Mouse (Mus musculus): Measurements from ENCODE around the gene Gm13289. TPM values are rescaled to one million over a fixed set of nuclear protein-coding genes. Genes with fewer than 3 reads are reported as not detected.
"Not testable (repeated sequence)": the region's sequence is repeated elsewhere in the genome, so short reads cannot be mapped to it uniquely, and the experiment has no call there.

Gene Gm13289
- polyA plus RNA-seq, 1 experiment: not detected

DNA sequence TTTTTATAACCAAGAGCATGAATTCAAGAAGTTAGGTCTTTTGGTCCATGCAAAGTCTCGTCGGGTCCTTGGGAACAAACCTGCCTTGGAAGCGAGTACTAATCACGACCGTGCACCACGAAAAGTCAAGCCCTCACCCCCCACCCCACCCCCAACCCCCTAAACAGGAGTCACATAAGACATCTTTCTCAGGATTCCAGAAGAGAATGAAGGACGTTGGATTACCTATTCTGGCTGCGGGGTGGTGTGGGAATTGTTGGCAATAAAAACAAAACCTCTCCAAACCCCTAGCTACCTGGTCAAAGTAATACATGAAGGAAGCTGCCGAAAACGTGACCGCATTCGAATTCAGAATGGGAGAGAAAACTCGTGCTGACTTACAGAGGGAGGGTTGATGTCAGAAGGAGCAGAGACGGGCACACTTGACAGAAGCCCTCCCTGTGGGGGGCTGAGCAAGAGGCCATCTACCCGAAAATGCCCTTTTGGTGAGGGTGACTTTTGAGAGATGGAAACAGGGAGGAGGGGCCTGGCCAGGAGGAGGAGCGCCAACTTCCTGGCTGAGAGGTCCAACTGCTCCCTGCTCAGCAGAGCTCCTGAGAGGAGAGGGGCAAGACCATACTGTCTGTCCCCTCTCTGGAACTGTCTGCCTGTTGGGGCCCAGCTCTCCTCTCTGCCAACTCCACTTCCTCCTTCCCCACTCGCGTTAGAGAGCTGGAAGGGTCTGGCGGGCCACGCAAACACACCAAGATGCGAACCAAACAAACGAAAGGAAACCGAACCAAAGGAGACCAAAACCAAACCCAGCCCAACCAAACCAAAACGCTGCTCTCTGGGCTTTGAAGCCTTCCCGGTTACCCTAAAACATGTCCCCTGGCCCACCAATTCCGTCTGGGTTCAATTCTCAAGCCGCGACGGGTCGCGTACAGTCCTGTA lies 19.9 kb upstream of the Gm13289 start:
- peak overlapping the region; percentile 89 for H3K4me3 ChIP-seq (replicated peaks; ENCODE audit: extremely low read depth, low read depth, low read length)
- peak; percentile 47 for DNase-seq
- 8% methylated on average over 28 of the region's 31 CpGs for WGBS
- H3K4me1 ChIP-seq (ENCODE audit: control insufficient read depth, insufficient read depth, low read length): not testable (repeated sequence)
- peak; percentile 46; the same call in 1 of the 2 replicates for TF ChIP-seq POLR2A (IDR thresholded peaks at IDR 0.05; ENCODE audit: borderline replicate concordance, extremely low read depth, low read depth, low read length)

DNA sequence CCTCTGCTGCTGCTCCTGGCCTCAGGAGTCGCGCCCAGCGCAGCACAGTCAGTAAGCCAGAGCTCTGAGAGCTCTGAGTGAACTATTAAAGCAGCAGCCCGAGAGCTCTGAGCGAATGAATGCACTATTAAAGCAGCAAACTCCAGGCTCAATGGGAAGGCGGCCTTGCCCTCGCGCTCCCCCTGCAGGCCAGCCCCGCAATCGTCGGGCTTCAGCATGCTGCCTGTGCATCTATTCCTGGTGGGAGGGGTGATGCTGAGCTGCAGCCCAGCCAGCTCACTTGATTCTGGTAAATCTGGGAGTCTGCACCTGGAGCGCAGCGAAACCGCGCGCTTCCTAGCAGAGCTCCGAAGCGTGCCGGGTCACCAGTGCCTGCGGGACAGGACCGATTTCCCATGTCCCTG lies 19.1 kb upstream of the Gm13289 start:
- peak overlapping the region; percentile 89 for H3K4me3 ChIP-seq (replicated peaks; ENCODE audit: extremely low read depth, low read depth, low read length)
- WGBS: under 1% methylated on average over 20 of the region's 21 CpGs
- peak; percentile 89 for DNase-seq
- not testable (repeated sequence) for H3K4me1 ChIP-seq (ENCODE audit: control insufficient read depth, insufficient read depth, low read length)
- TF ChIP-seq POLR2A (IDR thresholded peaks at IDR 0.05; ENCODE audit: borderline replicate concordance, extremely low read depth, low read depth, low read length): peak; percentile 52; the same call in 1 of the 2 replicates
- TF ChIP-seq CTCF (IDR thresholded peaks at IDR 0.05; ENCODE audit: insufficient read depth, low read length): peak; percentile 61

DNA sequence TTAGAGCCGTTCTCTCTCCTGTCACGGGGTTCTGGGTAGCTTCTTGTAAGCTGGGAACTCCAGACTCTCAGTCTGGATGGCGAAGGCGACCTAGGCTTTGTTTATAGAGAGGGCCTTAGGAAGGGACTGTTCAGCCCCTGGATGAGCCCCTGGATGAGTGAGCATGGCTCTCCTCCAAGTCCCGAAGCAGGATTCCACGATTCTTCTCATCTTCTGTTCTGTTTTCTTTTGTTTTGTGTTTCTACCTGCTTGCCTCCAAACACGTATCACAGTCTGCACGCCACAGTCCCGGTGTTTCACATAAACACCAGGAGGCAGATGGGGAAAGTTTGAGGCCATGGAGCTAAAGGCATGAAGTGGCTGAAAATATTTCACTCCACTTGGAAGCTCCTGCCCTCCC lies 18.0 kb upstream of the Gm13289 start:
- not testable (repeated sequence) for DNase-seq; H3K4me3 ChIP-seq (replicated peaks; ENCODE audit: extremely low read depth, low read depth, low read length); H3K4me1 ChIP-seq (ENCODE audit: control insufficient read depth, insufficient read depth, low read length)
- WGBS: 85% methylated on average over 9 of the region's 9 CpGs

DNA sequence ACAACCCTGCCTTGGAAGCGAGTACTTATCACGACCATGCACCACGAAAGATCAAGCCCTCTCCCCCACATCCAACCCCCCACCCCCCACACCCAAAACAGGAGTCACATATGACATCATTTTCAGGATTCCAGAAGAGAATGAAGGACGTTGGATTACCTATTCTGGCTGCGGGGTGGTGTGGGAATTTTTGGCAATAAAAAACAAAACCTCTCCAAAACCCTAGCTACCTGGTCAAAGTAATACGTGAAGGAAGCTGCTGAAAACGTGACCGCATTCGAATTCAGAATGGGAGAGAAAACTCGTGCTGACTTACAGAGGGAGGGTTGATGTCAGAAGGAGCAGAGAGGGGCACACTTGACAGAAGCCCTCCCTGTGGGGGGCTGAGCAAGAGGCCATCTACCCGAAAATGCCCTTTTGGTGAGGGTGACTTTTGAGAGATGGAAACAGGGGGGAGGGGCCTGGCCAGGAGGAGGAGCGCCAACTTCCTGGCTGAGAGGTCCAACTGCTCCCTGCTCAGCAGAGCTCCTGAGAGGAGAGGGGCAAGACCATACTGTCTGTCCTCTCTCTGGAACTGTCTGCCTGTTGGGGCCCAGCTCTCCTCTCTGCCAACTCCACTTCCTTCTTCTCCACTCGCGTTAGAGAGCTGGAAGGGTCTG lies 17.0 kb upstream of the Gm13289 start, which contains the start of gene Gm13283:
Gm13283 (plus strand) TSS at position 510 of the 659 bp plus-strand sequence.
- not testable (repeated sequence) for H3K4me1 ChIP-seq (ENCODE audit: control insufficient read depth, insufficient read depth, low read length); DNase-seq; H3K4me3 ChIP-seq (replicated peaks; ENCODE audit: extremely low read depth, low read depth, low read length)
- 12% methylated on average over 11 of the region's 14 CpGs for WGBS

DNA sequence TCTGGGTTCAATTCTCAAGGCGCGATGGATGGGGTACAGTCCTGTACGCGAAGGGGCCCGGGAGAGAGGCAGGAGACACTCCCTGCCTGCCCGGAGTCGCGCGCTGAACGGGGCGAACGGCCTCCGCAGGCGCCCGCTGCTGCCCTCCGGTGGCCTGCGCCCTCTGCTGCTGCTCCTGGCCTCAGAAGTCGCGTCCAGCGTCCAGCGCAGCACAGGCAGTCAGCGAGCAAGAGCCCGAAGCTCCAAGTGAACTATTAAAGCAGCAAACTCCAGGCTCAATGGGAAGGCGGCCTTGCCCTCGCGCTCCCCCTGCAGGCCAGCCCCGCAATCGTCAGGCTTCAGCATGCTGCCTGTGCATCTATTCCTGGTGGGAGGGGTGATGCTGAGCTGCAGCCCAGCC lies 16.3 kb upstream of the Gm13289 start:
- under 1% methylated on average over 24 of the region's 28 CpGs for WGBS
- DNase-seq: peak; percentile 68
- peak; percentile 68; the same call in 1 of the 2 replicates for TF ChIP-seq POLR2A (IDR thresholded peaks at IDR 0.05; ENCODE audit: borderline replicate concordance, extremely low read depth, low read depth, low read length)
- TF ChIP-seq CTCF (IDR thresholded peaks at IDR 0.05; ENCODE audit: insufficient read depth, low read length): 0 out of 2 replicates have a peak, but pooled peaks have one; percentile 8
- not testable (repeated sequence) for H3K4me3 ChIP-seq (replicated peaks; ENCODE audit: extremely low read depth, low read depth, low read length); H3K4me1 ChIP-seq (ENCODE audit: control insufficient read depth, insufficient read depth, low read length)

DNA sequence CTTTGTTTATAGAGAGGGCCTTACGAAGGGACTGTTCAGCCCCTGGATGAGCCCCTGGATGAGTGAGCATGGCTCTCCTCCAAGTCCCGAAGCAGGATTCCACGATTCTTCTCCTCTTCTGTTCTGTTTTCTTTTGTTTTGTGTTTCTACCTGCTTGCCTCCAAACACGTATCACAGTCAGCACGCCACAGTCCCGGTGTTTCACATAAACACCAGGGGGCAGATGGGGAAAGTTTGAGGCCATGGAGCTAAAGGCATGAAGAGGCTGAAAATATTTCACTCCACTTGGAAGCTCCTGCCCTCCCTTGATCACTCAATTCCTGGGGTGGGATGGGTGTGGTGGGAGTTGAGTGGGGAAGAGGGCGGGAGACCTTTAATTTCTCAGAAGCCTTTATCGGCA lies 14.9 kb upstream of the Gm13289 start:
- 66% methylated on average over 6 of the region's 8 CpGs for WGBS
- peak; percentile 57 for DNase-seq
- not testable (repeated sequence) for H3K4me3 ChIP-seq (replicated peaks; ENCODE audit: extremely low read depth, low read depth, low read length); H3K4me1 ChIP-seq (ENCODE audit: control insufficient read depth, insufficient read depth, low read length)

DNA sequence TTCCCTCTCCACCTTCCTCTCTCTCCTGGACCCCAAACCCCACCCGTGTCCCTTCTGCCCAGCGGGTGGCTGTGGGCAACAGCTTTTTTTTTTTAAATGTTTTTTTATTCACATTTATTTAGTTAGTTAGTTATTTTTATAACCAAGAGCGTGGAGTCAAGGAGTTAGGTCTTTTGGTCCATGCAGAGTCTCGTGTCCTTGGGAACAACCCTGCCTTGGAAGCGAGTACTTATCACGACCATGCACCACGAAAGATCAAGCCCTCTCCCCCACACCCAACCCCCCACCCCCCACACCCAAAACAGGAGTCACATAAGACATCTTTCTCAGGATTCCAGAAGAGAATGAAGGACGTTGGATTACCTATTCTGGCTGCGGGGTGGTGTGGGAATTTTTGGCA lies 14.4 kb upstream of the Gm13289 start:
- WGBS: 50% methylated on average over 9 of the region's 9 CpGs
- not testable (repeated sequence) for DNase-seq; H3K4me1 ChIP-seq (ENCODE audit: control insufficient read depth, insufficient read depth, low read length); H3K4me3 ChIP-seq (replicated peaks; ENCODE audit: extremely low read depth, low read depth, low read length)

DNA sequence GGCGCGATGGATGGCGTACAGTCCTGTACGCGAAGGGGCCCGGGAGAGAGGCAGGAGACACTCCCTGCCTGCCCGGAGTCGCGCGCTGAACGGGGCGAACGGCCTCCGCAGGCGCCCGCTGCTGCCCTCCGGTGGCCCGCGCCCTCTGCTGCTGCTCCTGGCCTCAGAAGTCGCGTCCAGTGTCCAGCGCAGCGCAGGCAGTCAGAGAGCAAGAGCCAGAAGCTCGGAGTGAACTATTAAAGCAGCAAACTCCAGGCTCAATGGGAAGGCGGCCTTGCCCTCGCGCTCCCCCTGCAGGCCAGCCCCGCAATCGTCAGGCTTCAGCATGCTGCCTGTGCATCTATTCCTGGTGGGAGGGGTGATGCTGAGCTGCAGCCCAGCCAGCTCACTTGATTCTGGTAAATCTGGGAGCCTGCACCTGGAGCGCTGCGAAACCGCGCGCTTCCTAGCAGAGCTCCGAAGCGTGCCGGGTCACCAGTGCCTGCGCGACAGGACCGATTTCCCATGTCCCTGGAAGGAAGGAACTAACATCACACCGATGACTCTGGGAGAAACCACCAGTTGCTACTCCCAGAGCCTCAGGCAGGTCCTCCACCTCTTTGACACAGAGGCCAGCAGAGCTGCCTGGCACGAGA lies 13.2 kb upstream of the Gm13289 start:
- not testable (repeated sequence) for DNase-seq; H3K4me1 ChIP-seq (ENCODE audit: control insufficient read depth, insufficient read depth, low read length); H3K4me3 ChIP-seq (replicated peaks; ENCODE audit: extremely low read depth, low read depth, low read length)
- 3% methylated on average over 38 of the region's 42 CpGs for WGBS
- TF ChIP-seq POLR2A (IDR thresholded peaks at IDR 0.05; ENCODE audit: borderline replicate concordance, extremely low read depth, low read depth, low read length): peak; percentile 45; the same call in 1 of the 2 replicates
- TF ChIP-seq CTCF (IDR thresholded peaks at IDR 0.05; ENCODE audit: insufficient read depth, low read length): 0 out of 2 replicates have a peak, but pooled peaks have one; percentile 11

DNA sequence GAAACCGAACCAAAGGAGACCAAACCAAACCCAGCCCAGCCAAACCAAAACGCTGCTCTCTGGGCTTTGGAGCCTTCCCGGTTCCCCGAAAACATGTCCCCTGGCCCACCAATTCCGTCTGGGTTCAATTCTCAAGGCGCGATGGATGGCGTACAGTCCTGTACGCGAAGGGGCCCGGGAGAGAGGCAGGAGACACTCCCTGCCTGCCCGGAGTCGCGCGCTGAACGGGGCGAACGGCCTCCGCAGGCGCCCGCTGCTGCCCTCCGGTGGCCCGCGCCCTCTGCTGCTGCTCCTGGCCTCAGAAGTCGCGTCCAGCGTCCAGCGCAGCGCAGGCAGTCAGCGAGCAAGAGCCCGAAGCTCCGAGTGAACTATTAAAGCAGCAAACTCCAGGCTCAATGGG lies 3.2 kb upstream of the Gm13289 start, which contains the start of gene Gm13290:
Gm13290 (plus strand) TSS at position 301 of the 400 bp plus-strand sequence.
- not testable (repeated sequence) for DNase-seq; H3K4me1 ChIP-seq (ENCODE audit: control insufficient read depth, insufficient read depth, low read length); H3K4me3 ChIP-seq (replicated peaks; ENCODE audit: extremely low read depth, low read depth, low read length)
- no CpG with 5 or more reads among the region's 32 CpGs for WGBS

DNA sequence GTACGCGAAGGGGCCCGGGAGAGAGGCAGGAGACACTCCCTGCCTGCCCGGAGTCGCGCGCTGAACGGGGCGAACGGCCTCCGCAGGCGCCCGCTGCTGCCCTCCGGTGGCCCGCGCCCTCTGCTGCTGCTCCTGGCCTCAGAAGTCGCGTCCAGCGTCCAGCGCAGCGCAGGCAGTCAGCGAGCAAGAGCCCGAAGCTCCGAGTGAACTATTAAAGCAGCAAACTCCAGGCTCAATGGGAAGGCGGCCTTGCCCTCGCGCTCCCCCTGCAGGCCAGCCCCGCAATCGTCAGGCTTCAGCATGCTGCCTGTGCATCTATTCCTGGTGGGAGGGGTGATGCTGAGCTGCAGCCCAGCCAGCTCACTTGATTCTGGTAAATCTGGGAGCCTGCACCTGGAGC lies 2.8 kb downstream of the Gm13289 start, which contains the start of gene Gm13272:
Gm13272 (plus strand) TSS at position 301 of the 400 bp plus-strand sequence.
- no CpG with 5 or more reads among the region's 29 CpGs for WGBS
- not testable (repeated sequence) for DNase-seq; H3K4me1 ChIP-seq (ENCODE audit: control insufficient read depth, insufficient read depth, low read length)

DNA sequence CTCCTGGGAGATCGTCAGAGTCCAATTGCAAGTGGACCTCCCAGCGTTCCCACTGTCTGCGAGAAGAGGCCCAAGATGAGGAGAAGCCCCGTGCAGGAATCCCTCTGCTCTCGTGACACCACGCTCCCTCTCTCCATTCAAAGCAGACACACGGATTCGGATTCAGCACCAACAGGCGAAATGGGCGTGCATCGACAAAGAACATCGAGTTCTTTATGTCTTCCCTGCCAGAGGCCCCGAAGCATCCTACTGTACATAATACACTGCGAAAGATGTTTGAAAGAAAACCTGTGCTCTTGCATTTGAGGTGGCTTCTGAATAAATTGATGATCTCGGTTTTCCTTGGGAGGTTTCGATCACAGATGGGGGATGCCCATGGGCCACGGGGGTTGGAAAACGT lies 3.6 kb downstream of the Gm13289 start:
- WGBS: 49% methylated on average over 16 of the region's 18 CpGs
- not testable (repeated sequence) for H3K4me3 ChIP-seq (replicated peaks; ENCODE audit: extremely low read depth, low read depth, low read length); DNase-seq; H3K4me1 ChIP-seq (ENCODE audit: control insufficient read depth, insufficient read depth, low read length)

More for the DNA sequence above, 2.8 kb downstream of the Gm13289 start, which contains the start of gene Gm13272:
- H3K4me3 ChIP-seq (replicated peaks; ENCODE audit: extremely low read depth, low read depth, low read length): not testable (repeated sequence)

DNA sequence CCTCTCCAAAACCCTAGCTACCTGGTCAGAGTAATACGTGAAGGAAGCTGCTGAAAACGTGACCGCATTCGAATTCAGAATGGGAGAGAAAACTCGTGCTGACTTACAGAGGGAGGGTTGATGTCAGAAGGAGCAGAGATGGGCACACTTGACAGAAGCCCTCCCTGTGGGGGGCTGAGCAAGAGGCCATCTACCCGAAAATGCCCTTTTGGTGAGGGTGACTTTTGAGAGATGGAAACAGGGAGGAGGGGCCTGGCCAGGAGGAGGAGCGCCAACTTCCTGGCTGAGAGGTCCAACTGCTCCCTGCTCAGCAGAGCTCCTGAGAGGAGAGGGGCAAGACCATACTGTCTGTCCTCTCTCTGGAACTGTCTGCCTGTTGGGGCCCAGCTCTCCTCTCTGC lies 5.1 kb downstream of the Gm13289 start, which contains the start of gene Ifnz:
Ifnz (plus strand) TSS at position 301 of the 400 bp plus-strand sequence.
- not testable (repeated sequence) for DNase-seq; H3K4me3 ChIP-seq (replicated peaks; ENCODE audit: extremely low read depth, low read depth, low read length); H3K4me1 ChIP-seq (ENCODE audit: control insufficient read depth, insufficient read depth, low read length)
- WGBS: 10% methylated on average over 4 of the region's 7 CpGs

DNA sequence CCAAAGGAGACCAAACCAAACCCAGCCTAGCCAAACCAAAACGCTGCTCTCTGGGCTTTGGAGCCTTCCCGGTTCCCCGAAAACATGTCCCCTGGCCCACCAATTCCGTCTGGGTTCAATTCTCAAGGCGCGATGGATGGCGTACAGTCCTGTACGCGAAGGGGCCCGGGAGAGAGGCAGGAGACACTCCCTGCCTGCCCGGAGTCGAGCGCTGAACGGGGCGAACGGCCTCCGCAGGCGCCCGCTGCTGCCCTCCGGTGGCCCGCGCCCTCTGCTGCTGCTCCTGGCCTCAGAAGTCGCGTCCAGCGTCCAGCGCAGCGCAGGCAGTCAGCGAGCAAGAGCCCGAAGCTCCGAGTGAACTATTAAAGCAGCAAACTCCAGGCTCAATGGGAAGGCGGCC lies 5.6 kb downstream of the Gm13289 start:
- WGBS: 2% methylated on average over 19 of the region's 31 CpGs
- DNase-seq; H3K4me3 ChIP-seq (replicated peaks; ENCODE audit: extremely low read depth, low read depth, low read length); H3K4me1 ChIP-seq (ENCODE audit: control insufficient read depth, insufficient read depth, low read length): not testable (repeated sequence)

DNA sequence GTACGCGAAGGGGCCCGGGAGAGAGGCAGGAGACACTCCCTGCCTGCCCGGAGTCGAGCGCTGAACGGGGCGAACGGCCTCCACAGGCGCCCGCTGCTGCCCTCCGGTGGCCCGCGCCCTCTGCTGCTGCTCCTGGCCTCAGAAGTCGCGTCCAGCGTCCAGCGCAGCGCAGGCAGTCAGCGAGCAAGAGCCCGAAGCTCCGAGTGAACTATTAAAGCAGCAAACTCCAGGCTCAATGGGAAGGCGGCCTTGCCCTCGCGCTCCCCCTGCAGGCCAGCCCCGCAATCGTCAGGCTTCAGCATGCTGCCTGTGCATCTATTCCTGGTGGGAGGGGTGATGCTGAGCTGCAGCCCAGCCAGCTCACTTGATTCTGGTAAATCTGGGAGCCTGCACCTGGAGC lies 8.7 kb downstream of the Gm13289 start, which contains the start of gene Gm13276:
Gm13276 (plus strand) TSS at position 301 of the 400 bp plus-strand sequence.
- not testable (repeated sequence) for DNase-seq; H3K4me3 ChIP-seq (replicated peaks; ENCODE audit: extremely low read depth, low read depth, low read length); H3K4me1 ChIP-seq (ENCODE audit: control insufficient read depth, insufficient read depth, low read length)
- no CpG with 5 or more reads among the region's 27 CpGs for WGBS
